Mouse (Mus musculus): Measurements from ENCODE around the gene Rps6ka5. TPM values are rescaled to one million over a fixed set of nuclear protein-coding genes. Genes with fewer than 3 reads are reported as not detected.

Gene Rps6ka5
- polyA plus RNA-seq, 1 experiment, result 1.9 TPM

DNA sequence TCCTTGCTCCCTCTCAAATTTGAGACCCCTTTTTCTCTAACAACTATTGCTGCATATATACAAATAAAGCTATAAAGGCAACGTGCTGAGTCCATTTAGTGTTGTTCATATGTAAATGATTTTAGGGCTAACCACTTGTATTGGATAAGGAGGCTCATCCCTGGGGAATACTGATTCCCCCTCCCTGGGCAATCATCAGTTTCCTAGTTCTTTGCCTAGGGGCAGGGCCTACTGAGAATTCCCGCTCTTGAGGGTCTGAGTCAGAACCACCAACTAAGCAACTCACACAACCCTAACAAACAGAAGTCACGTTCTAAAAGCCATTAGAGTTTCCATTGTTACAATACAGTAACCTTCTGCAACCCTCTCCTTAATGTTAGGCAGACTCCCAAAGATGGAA is 6.0 kb downstream of the Rps6ka5 start:
- no peak overlapping the region for H3K4me3 ChIP-seq
- H3K36me3 ChIP-seq (ENCODE audit: control insufficient read depth, insufficient read depth), result no peaks in the 10 kb centered on the region
- no peaks in the 10 kb centered on the region for H3K79me2 ChIP-seq (ENCODE audit: control insufficient read depth, insufficient read depth)
- H3K27me3 ChIP-seq (ENCODE audit: control insufficient read depth, insufficient read depth, insufficient read length), result no peaks in the 10 kb centered on the region
- H3ac ChIP-seq (ENCODE audit: control insufficient read depth, insufficient read length), result no peak overlapping the region
- no peak overlapping the region for H3K4me2 ChIP-seq (ENCODE audit: low read depth)
- no peak for TF ChIP-seq POLR2A (IDR thresholded peaks at IDR 0.05; ENCODE audit: insufficient read length, low read depth)
- no peak for TF ChIP-seq TCF3 (IDR thresholded peaks at IDR 0.05; ENCODE audit: insufficient read length, low read depth)
- TF ChIP-seq TCF12 (IDR thresholded peaks at IDR 0.05; ENCODE audit: insufficient read depth, poor library complexity, severe bottlenecking), result no peak
- no peak for TF ChIP-seq MYOD1 (IDR thresholded peaks at IDR 0.05; ENCODE audit: control insufficient read depth in 1 of 3, insufficient read length in 2 of 3, low read depth in 2 of 3)
- TF ChIP-seq REST (IDR thresholded peaks at IDR 0.05; ENCODE audit: insufficient read depth, insufficient read length), result no peak
- no peak for TF ChIP-seq SRF (IDR thresholded peaks at IDR 0.05; ENCODE audit: control insufficient read depth, insufficient read length, low read depth)
- TF ChIP-seq CEBPB (IDR thresholded peaks at IDR 0.05; ENCODE audit: insufficient read depth, poor library complexity, severe bottlenecking), result no peak
- TF ChIP-seq POLR2AphosphoS2 (IDR thresholded peaks at IDR 0.05; ENCODE audit: insufficient read length, low read depth), result no peak
- TF ChIP-seq MAX (IDR thresholded peaks at IDR 0.05; ENCODE audit: low read depth), result no peak
- no peak for TF ChIP-seq E2F4 (IDR thresholded peaks at IDR 0.05; ENCODE audit: insufficient read depth)
- no peak for TF ChIP-seq MYOG (IDR thresholded peaks at IDR 0.05; ENCODE audit: control insufficient read depth in 1 of 3, insufficient read depth in 1 of 3, insufficient read length in 2 of 3, low read depth in 2 of 3)
- no peak for TF ChIP-seq USF1 (IDR thresholded peaks at IDR 0.05; ENCODE audit: low read depth)

DNA sequence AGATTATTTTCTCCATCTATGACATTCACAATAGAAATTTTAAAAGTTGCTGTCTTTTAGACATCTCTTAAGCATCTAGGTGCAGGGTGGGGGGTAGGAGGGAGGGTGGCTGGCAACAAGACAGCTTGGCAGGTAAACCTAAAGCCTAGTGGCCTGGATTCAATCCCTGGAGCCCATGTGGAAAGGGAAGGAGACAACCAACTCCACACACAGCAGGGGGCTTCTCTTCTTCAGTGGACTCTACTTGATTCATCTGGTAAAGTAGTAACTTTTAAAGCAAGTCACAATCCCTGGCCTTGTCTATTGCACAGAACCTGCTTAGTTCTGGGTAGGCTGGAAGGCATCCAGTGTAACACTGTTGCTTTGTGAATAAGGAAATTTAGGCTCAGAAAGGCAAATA is 9.3 kb downstream of the Rps6ka5 start:
- no peaks in the 10 kb centered on the region for H3K79me2 ChIP-seq (ENCODE audit: control insufficient read depth, insufficient read depth)
- H3K4me3 ChIP-seq, result no peak overlapping the region
- TF ChIP-seq REST (IDR thresholded peaks at IDR 0.05; ENCODE audit: insufficient read depth, insufficient read length) (no peak), POLR2A (IDR thresholded peaks at IDR 0.05; ENCODE audit: insufficient read length, low read depth) (no peak), MAX (IDR thresholded peaks at IDR 0.05; ENCODE audit: low read depth) (no peak), POLR2AphosphoS2 (IDR thresholded peaks at IDR 0.05; ENCODE audit: insufficient read length, low read depth) (no peak), MYOG (IDR thresholded peaks at IDR 0.05; ENCODE audit: control insufficient read depth in 1 of 3, insufficient read depth in 1 of 3, insufficient read length in 2 of 3, low read depth in 2 of 3) (no peak), E2F4 (IDR thresholded peaks at IDR 0.05; ENCODE audit: insufficient read depth) (no peak), TCF12 (IDR thresholded peaks at IDR 0.05; ENCODE audit: insufficient read depth, poor library complexity, severe bottlenecking) (no peak), MYOD1 (IDR thresholded peaks at IDR 0.05; ENCODE audit: control insufficient read depth in 1 of 3, insufficient read length in 2 of 3, low read depth in 2 of 3) (no peak), USF1 (IDR thresholded peaks at IDR 0.05; ENCODE audit: low read depth) (no peak), SRF (IDR thresholded peaks at IDR 0.05; ENCODE audit: control insufficient read depth, insufficient read length, low read depth) (no peak), CEBPB (IDR thresholded peaks at IDR 0.05; ENCODE audit: insufficient read depth, poor library complexity, severe bottlenecking) (no peak), TCF3 (IDR thresholded peaks at IDR 0.05; ENCODE audit: insufficient read length, low read depth) (no peak)
- H3K27me3 ChIP-seq (ENCODE audit: control insufficient read depth, insufficient read depth, insufficient read length), result no peaks in the 10 kb centered on the region
- H3K36me3 ChIP-seq (ENCODE audit: control insufficient read depth, insufficient read depth), result no peaks in the 10 kb centered on the region
- H3ac ChIP-seq (ENCODE audit: control insufficient read depth, insufficient read length), result no peak overlapping the region
- no peak overlapping the region for H3K4me2 ChIP-seq (ENCODE audit: low read depth)

- Histone ChIP-seq H3K36me3 (ENCODE audit: control insufficient read depth, insufficient read depth) (no peaks in the 10 kb centered on the region), H3K4me2 (ENCODE audit: low read depth) (no peak overlapping the region), H3K27me3 (ENCODE audit: control insufficient read depth, insufficient read depth, insufficient read length) (no peaks in the 10 kb centered on the region), H3K4me3 (no peak overlapping the region), H3ac (ENCODE audit: control insufficient read depth, insufficient read length) (no peak overlapping the region), H3K79me2 (ENCODE audit: control insufficient read depth, insufficient read depth) (no peaks in the 10 kb centered on the region)
- TF ChIP-seq POLR2AphosphoS2 (IDR thresholded peaks at IDR 0.05; ENCODE audit: insufficient read length, low read depth) (no peak), MYOG (IDR thresholded peaks at IDR 0.05; ENCODE audit: control insufficient read depth in 1 of 3, insufficient read depth in 1 of 3, insufficient read length in 2 of 3, low read depth in 2 of 3) (no peak), POLR2A (IDR thresholded peaks at IDR 0.05; ENCODE audit: insufficient read length, low read depth) (no peak), REST (IDR thresholded peaks at IDR 0.05; ENCODE audit: insufficient read depth, insufficient read length) (no peak), E2F4 (IDR thresholded peaks at IDR 0.05; ENCODE audit: insufficient read depth) (no peak), SRF (IDR thresholded peaks at IDR 0.05; ENCODE audit: control insufficient read depth, insufficient read length, low read depth) (no peak), CEBPB (IDR thresholded peaks at IDR 0.05; ENCODE audit: insufficient read depth, poor library complexity, severe bottlenecking) (no peak), TCF3 (IDR thresholded peaks at IDR 0.05; ENCODE audit: insufficient read length, low read depth) (no peak), TCF12 (IDR thresholded peaks at IDR 0.05; ENCODE audit: insufficient read depth, poor library complexity, severe bottlenecking) (no peak), MAX (IDR thresholded peaks at IDR 0.05; ENCODE audit: low read depth) (no peak), MYOD1 (IDR thresholded peaks at IDR 0.05; ENCODE audit: control insufficient read depth in 1 of 3, insufficient read length in 2 of 3, low read depth in 2 of 3) (no peak), USF1 (IDR thresholded peaks at IDR 0.05; ENCODE audit: low read depth) (no peak)
These were observed 9.8 kb downstream of the Rps6ka5 start for GRCm38 (mm10) chr12:100716969-100717368.

GRCm38 (mm10) chr12:100711819-100712218 is 15.0 kb downstream of the Rps6ka5 start:
- H3K4me3 ChIP-seq, result no peak overlapping the region
- H3K27me3 ChIP-seq (ENCODE audit: control insufficient read depth, insufficient read depth, insufficient read length), result no peaks in the 10 kb centered on the region
- H3ac ChIP-seq (ENCODE audit: control insufficient read depth, insufficient read length), result no peak overlapping the region
- no peak overlapping the region for H3K4me2 ChIP-seq (ENCODE audit: low read depth)
- H3K79me2 ChIP-seq (ENCODE audit: control insufficient read depth, insufficient read depth), result no peaks in the 10 kb centered on the region
- TF ChIP-seq CEBPB (IDR thresholded peaks at IDR 0.05; ENCODE audit: insufficient read depth, poor library complexity, severe bottlenecking) (no peak), POLR2A (IDR thresholded peaks at IDR 0.05; ENCODE audit: insufficient read length, low read depth) (no peak), USF1 (IDR thresholded peaks at IDR 0.05; ENCODE audit: low read depth) (no peak), MYOG (IDR thresholded peaks at IDR 0.05; ENCODE audit: control insufficient read depth in 1 of 3, insufficient read depth in 1 of 3, insufficient read length in 2 of 3, low read depth in 2 of 3) (no peak), TCF12 (IDR thresholded peaks at IDR 0.05; ENCODE audit: insufficient read depth, poor library complexity, severe bottlenecking) (no peak), MAX (IDR thresholded peaks at IDR 0.05; ENCODE audit: low read depth) (no peak), SRF (IDR thresholded peaks at IDR 0.05; ENCODE audit: control insufficient read depth, insufficient read length, low read depth) (no peak), TCF3 (IDR thresholded peaks at IDR 0.05; ENCODE audit: insufficient read length, low read depth) (no peak), REST (IDR thresholded peaks at IDR 0.05; ENCODE audit: insufficient read depth, insufficient read length) (no peak), E2F4 (IDR thresholded peaks at IDR 0.05; ENCODE audit: insufficient read depth) (no peak), POLR2AphosphoS2 (IDR thresholded peaks at IDR 0.05; ENCODE audit: insufficient read length, low read depth) (no peak), MYOD1 (IDR thresholded peaks at IDR 0.05; ENCODE audit: control insufficient read depth in 1 of 3, insufficient read length in 2 of 3, low read depth in 2 of 3) (no peak)
- no peaks in the 10 kb centered on the region for H3K36me3 ChIP-seq (ENCODE audit: control insufficient read depth, insufficient read depth)
